Mouse (Mus musculus) limb, embryonic 13.5 days (tissue): ENCODE measurements at regions not wholly inside any gene's neighbourhood (a gene's known extent, or its start where the extent isn't known, plus 50 kb on each side); places are given as distances from the start of the nearest gene placed in this dataset.

Experiments used
- ATAC-seq: fragments of 200-750 bp; cut with Nextera tagmentation; 2 replicates; pipeline ENCODE4 v1.8.0; 2017; ENCODE audit warnings: low read depth, moderate number of reproducible peaks, moderate TSS enrichment; ENCODE audit not compliant: low FRiP score
- H3K27ac ChIP-seq: fragments of 300-500 bp; sonication (generic); 2 replicates; pipeline ENCODE4 v1.5.1; 2015; ENCODE audit warnings: inconsistent platforms, mild to moderate bottlenecking, moderate library complexity
- H3K27me3 ChIP-seq: fragments of 300-500 bp; sonication (generic); 2 replicates; pipeline ENCODE4 v1.6.1; 2015; ENCODE audit warnings: mild to moderate bottlenecking, inconsistent platforms
- H3K36me3 ChIP-seq: fragments of 300-500 bp; sonication (generic); 2 replicates; pipeline ENCODE4 v1.6.1; 2015; ENCODE audit warnings: inconsistent platforms, mild to moderate bottlenecking, moderate library complexity
- H3K4me1 ChIP-seq: fragments of 300-500 bp; sonication (generic); 2 replicates; pipeline ENCODE4 v1.6.1; 2015; ENCODE audit warnings: inconsistent platforms
- H3K4me2 ChIP-seq: fragments of 300-500 bp; sonication (generic); replicated peaks from 2 replicates; pipeline ENCODE4 v1.6.1; 2015; ENCODE audit warnings: inconsistent platforms, mild to moderate bottlenecking, moderate library complexity
- H3K4me3 ChIP-seq: fragments of 300-500 bp; sonication (generic); 2 replicates; pipeline ENCODE4 v1.5.1; 2015; ENCODE audit warnings: moderate library complexity, mild to moderate bottlenecking, inconsistent platforms
- H3K9ac ChIP-seq: fragments of 300-500 bp; sonication (generic); 2 replicates; pipeline ENCODE4 v1.6.1; 2015; ENCODE audit warnings: mild to moderate bottlenecking, inconsistent platforms
- H3K9me3 ChIP-seq: fragments of 300-500 bp; sonication (generic); 2 replicates; pipeline ENCODE4 v1.6.1; 2016; ENCODE audit warnings: inconsistent platforms
- WGBS: fragments of 180-500 bp; shearing (Covaris S2); methylation state at CpG from one replicate; pipeline ENCODE4 v1.1.7; 2015; 5-methylcytosine and 5-hydroxymethylcytosine counted together

DNA sequence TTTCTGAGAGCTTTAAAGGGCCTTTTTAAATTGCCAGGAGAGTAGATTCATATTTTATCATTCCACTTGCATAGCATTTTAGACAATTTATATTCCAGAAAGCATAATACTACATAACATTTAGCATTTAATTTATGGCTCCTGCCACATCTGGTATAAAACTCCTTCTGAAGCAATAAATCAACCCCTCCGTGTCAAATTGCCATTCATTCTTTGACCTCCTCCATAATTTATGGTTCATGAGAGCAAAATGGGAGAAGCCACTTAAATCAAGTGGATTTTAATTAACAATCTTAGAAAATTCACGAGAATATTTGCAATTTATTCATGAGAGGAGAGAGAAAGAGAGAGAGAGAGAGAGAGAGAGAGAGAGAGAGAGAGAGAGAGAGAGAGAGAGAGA is 132.4 kb upstream of the Nrsn1 start:
- Histone ChIP-seq H3K27ac (no peak overlapping the region), H3K4me2 (no peak overlapping the region), H3K36me3 (no peaks in the 10 kb centered on the region), H3K27me3 (no peaks in the 10 kb centered on the region), H3K4me1 (peaks cover 4% of the 10 kb centered on the region; the same call in 1 of the 2 replicates), H3K9me3 (no peaks in the 10 kb centered on the region), H3K4me3 (no peak overlapping the region), H3K9ac (no peak overlapping the region)
- 25% methylated on average over 2 of the region's 2 CpGs for WGBS
- no peak for ATAC-seq

DNA sequence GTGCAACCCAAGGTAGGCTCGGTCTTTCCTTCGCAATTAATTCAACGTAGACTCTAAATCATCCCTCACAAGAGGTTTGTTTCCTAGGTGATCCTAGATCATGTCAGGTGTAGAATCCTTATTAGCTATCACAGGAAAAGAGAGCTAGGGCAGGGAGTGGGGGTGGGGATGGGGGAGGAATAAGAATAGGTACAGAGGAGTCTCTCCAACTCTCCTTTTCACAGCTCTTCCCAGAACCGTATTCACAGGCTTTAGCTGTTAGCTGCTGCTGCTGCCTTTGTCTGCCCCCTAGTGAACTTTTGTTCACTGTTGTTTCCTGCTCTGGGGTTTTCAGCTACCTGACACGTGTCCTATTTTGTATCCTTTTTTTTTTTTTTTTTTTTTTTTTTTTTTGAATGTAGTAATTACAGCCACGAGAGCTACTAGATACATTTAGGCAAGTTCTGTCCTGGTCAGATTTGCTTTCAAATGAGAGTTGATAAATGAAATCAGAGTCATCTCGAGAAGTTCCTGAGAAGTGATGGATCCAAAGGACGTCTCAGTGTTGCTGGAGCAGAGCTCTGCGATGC is 131.7 kb upstream of the Nrsn1 start:
- no peak overlapping the region for H3K9ac ChIP-seq
- H3K9me3 ChIP-seq: no peaks in the 10 kb centered on the region
- no peak overlapping the region for H3K4me3 ChIP-seq
- WGBS: 57% methylated on average over 9 of the region's 9 CpGs
- H3K27me3 ChIP-seq: no peaks in the 10 kb centered on the region
- ATAC-seq: no peak
- no peak overlapping the region for H3K27ac ChIP-seq
- H3K4me2 ChIP-seq: no peak overlapping the region
- H3K36me3 ChIP-seq: no peaks in the 10 kb centered on the region
- H3K4me1 ChIP-seq: peaks cover 4% of the 10 kb centered on the region; the same call in 1 of the 2 replicates

DNA sequence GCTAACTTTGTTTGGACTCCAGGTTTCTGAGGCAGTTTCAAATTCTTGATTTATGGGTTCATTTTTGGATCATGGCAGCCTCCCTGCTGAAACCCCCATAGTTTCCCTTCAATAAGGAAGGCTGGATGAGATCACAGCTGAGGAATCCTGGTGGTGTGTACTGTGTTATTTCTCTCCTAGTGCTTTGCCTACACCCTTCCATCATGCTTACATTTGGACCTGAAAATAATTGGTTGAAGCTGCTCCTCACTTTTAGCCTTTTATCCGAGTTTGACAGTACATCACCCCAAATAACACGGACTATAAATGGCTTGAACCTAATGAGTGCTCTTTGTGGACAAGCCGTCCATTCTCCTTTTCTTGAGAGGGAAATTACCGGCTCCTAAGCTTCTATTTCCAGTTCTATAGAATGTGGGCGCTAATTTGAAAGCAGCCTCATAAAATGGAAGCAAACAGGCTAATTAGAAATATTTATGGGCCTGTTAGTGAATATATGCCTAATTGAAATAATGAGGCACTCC is 122.5 kb upstream of the Nrsn1 start:
- no peaks in the 10 kb centered on the region for H3K4me1 ChIP-seq
- 0 out of 2 replicates have a peak, but pooled peaks cover 3% of the 10 kb centered on the region for H3K9me3 ChIP-seq
- H3K4me2 ChIP-seq: no peak overlapping the region
- no peaks in the 10 kb centered on the region for H3K36me3 ChIP-seq
- no peak for ATAC-seq
- no peak overlapping the region for H3K4me3 ChIP-seq
- WGBS: 18% methylated on average over 5 of the region's 5 CpGs
- H3K27ac ChIP-seq: no peak overlapping the region
- no peak overlapping the region for H3K9ac ChIP-seq
- no peaks in the 10 kb centered on the region for H3K27me3 ChIP-seq

DNA sequence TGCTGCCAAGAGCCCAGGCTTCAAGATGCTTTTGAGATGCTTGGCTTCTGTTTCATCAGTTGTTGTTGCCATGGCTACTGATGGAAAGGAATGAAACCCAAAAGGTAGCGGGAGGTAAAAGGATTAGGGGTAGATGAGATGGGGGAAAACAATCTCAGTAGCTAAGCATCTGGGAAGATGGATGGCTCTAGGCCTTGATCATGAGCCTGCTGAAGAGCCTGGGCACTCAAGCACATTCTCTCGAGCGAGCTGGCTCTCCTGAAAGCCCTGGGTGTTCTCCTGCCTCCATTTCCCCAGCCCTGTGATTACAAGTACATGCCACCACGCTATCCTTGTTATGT is 92.3 kb upstream of the Nrsn1 start:
- Histone ChIP-seq H3K4me3 (no peak overlapping the region), H3K9ac (no peak overlapping the region), H3K9me3 (no peaks in the 10 kb centered on the region), H3K4me2 (no peak overlapping the region), H3K27me3 (no peaks in the 10 kb centered on the region), H3K4me1 (peaks cover 2% of the 10 kb centered on the region), H3K27ac (no peak overlapping the region), H3K36me3 (no peaks in the 10 kb centered on the region)
- no peak for ATAC-seq
- 71% methylated on average over 4 of the region's 4 CpGs for WGBS

DNA sequence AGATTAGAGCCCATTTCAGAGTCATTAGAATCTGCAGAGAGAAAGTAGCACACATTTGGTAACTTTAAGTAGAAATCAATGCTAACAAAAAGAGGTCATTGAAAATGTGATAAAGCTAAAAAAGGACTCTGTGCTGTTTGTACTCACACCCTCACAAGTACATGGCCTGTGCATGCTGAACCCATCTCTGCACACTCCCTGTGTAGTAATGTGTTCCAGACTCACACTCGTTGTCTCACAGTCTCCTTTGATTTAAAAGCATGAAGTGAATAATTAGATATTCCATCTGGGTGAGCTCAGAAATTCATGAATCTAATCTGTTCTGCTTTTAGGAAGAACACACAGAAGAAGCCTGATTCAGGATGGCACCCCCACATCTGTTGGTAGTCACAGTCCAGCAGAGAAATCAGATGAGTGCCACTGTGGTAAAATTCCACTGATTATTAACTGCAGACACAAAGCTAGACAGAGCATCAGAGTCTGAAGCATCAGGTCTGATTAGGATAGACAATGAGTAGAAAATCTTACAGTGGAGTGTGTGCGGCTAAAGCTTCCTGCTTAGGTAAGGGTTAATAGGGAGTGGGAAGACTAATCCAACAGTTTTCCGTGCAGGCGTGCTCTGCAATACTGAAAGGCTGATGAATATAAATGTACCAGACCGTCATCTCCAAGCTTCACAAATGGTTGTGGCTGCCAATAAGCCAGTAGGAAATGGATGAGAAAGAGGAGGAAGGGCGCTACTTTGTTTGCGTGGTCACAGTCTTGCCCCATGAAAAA is 91.7 kb upstream of the Nrsn1 start:
- Histone ChIP-seq H3K4me1 (no peaks in the 10 kb centered on the region), H3K4me3 (no peak overlapping the region), H3K9ac (no peak overlapping the region), H3K9me3 (no peaks in the 10 kb centered on the region), H3K4me2 (no peak overlapping the region), H3K27me3 (no peaks in the 10 kb centered on the region), H3K36me3 (no peaks in the 10 kb centered on the region), H3K27ac (no peak overlapping the region)
- WGBS: 56% methylated on average over 7 of the region's 7 CpGs
- ATAC-seq: no peak

DNA sequence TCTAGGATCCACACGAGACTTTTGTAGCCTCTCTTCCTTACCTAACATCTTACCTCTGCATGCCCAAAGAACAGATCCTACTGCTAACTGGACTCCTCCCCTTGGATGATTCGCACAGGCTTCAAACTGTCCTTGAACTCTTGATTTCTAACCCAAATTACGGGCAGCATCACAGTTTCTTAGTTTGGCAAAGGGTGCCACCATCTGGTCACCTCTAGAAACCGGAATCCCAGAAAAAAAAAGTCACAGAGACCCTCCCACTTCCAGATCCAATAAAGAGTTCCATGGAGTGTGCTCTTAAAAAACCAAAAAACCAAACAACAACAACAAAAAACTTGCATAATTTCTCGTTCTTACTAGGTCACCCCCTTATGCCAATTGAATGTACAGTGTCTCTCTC is 77.3 kb upstream of the Nrsn1 start:
- Histone ChIP-seq H3K27ac (no peak overlapping the region), H3K9me3 (no peaks in the 10 kb centered on the region), H3K4me1 (no peaks in the 10 kb centered on the region), H3K9ac (no peak overlapping the region), H3K27me3 (no peaks in the 10 kb centered on the region), H3K36me3 (no peaks in the 10 kb centered on the region), H3K4me2 (no peak overlapping the region), H3K4me3 (no peak overlapping the region)
- WGBS: 45% methylated on average over 5 of the region's 5 CpGs
- ATAC-seq: no peak

DNA sequence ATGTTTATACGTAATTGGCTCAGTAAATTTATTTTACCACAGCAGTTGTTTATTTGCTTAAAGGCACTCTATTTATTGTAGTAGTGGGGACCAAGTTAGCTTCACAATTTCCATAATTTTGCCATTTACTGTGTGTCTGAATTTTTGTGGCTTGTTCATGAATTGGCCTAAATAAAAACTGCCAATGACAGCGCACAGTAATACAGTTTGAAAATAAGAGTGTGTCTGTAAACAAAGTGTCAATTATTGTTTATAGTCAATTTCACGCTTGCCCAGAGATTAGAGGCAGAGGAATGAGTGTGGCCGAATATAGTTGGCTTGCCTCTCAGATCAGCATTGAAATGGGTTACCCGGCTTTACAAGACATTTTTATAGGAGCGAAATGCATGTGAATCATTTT is 73.0 kb upstream of the Nrsn1 start:
- no peak for ATAC-seq

DNA sequence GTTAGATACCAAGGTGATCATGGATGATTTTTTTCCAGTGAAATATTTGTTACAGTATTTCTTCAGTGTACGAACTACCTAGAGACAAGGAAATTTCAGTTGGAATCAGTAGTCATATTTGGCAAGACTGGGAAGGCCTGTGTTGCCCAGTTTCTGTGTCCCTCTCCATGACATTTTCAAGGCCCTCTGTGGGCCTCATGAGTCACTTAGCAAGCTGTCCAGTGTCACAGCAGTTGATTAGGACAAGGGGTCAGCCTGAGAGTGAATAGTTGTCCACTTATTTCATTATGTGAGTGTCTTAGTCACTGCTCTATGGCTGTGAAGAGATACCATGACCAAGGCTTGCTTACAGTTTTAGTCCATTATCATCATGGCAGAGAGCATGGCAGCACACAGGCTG is 71.5 kb upstream of the Nrsn1 start:
- no peak overlapping the region for H3K4me2 ChIP-seq
- H3K9me3 ChIP-seq: no peaks in the 10 kb centered on the region
- no peak overlapping the region for H3K9ac ChIP-seq
- WGBS: 83% methylated on average over 1 of the region's 1 CpGs
- H3K36me3 ChIP-seq: no peaks in the 10 kb centered on the region
- H3K4me3 ChIP-seq: no peak overlapping the region
- no peak for ATAC-seq
- H3K27me3 ChIP-seq: no peaks in the 10 kb centered on the region
- H3K27ac ChIP-seq: no peak overlapping the region
- no peaks in the 10 kb centered on the region for H3K4me1 ChIP-seq

More for the DNA sequence above, 73.0 kb upstream of the Nrsn1 start:
- no peaks in the 10 kb centered on the region for H3K4me1 ChIP-seq
- no peak overlapping the region for H3K9ac ChIP-seq
- 73% methylated on average over 6 of the region's 6 CpGs for WGBS
- H3K36me3 ChIP-seq: no peaks in the 10 kb centered on the region
- no peak overlapping the region for H3K4me2 ChIP-seq
- H3K9me3 ChIP-seq: no peaks in the 10 kb centered on the region
- H3K4me3 ChIP-seq: no peak overlapping the region
- H3K27me3 ChIP-seq: no peaks in the 10 kb centered on the region
- H3K27ac ChIP-seq: no peak overlapping the region

DNA sequence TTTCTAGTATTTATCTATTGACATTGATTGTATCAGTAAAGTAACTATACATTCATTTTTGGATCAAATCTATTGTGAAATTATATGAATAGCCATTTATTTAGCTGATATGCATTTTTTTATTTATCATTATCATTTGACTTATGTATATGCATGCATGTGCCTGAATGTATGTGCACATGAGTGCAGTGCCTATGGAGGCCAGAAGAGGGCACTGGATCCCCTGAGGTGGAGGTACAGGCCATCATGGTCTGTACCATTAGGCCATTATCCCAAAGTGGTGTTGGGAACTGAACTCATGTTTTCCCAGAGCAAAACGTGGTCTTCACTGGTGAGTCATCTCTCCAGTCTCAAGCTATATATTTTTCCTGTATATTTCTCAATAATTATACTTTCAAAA is 63.5 kb upstream of the Nrsn1 start:
- no peaks in the 10 kb centered on the region for H3K4me1 ChIP-seq
- H3K9ac ChIP-seq: no peak overlapping the region
- H3K9me3 ChIP-seq: no peaks in the 10 kb centered on the region
- ATAC-seq: no peak
- H3K27ac ChIP-seq: no peak overlapping the region
- WGBS: 89% methylated on average over 1 of the region's 1 CpGs
- no peaks in the 10 kb centered on the region for H3K36me3 ChIP-seq
- H3K4me3 ChIP-seq: no peak overlapping the region
- H3K27me3 ChIP-seq: no peaks in the 10 kb centered on the region
- no peak overlapping the region for H3K4me2 ChIP-seq
